In genomic region chr2:34912613-34913012, GRCm38 (mm10) we compare ENCODE assay signal across 10 mouse cellular contexts. TPM values are rescaled to one million over a fixed set of nuclear protein-coding genes. Genes with fewer than 3 reads are reported as not detected.
A peak's percentile ranks its signal among the peaks of the same experiment; 100 is the strongest.
DNase-seq lines count a peak whose midpoint lies in the region; ATAC-seq lines count a peak whose summit lies in the region.
"Had no signal": no experiment of that assay in that cellular context is flagged by ENCODE, and none has a peak within 500 bp of the region (broad histone marks: within the 10 kb centered on the region; RNA-seq: fewer than 3 reads in every experiment).

No protein-coding gene starts in this region.

- WGBS in heart, embryonic 16.5 days, result 54% methylated on average over 7 of the region's 7 CpGs
- WGBS in embryonic facial prominence, embryonic 14.5 days, result 38% methylated on average over 7 of the region's 7 CpGs
- 28% methylated on average over 7 of the region's 7 CpGs for WGBS in limb, embryonic 11.5 days
- 42% methylated on average over 7 of the region's 7 CpGs for WGBS in stomach, embryonic 14.5 days

- peaks cover 19% of the 10 kb centered on the region; the same call in 1 of the 2 replicates for H3K4me1 ChIP-seq in heart, embryonic 16.5 days (ENCODE audit: control insufficient read depth, insufficient read depth, low read length)
- peaks cover 11% of the 10 kb centered on the region; the same call in 1 of the 2 replicates for H3K4me1 ChIP-seq in embryonic facial prominence, embryonic 14.5 days (ENCODE audit: control insufficient read depth, insufficient read depth, low read length)
- H3K4me1 ChIP-seq in limb, embryonic 11.5 days (ENCODE audit: control insufficient read depth, insufficient read depth, low read length), result peaks cover 6% of the 10 kb centered on the region
- H3K4me1 ChIP-seq in stomach, embryonic 14.5 days (ENCODE audit: control insufficient read depth, insufficient read depth, low read length), result no peaks in the 10 kb centered on the region; the same call in 1 of the 2 replicates

- ATAC-seq in heart, embryonic 16.5 days (replicated peaks; ENCODE audit: extremely low read depth, insufficient read depth, low FRiP score), result 0 out of 2 replicates have a peak, but pooled peaks have one; percentile 2
- ATAC-seq in embryonic facial prominence, embryonic 14.5 days (ENCODE audit: low read depth), result no peak
- no peak for ATAC-seq in limb, embryonic 11.5 days (ENCODE audit: insufficient number of reproducible peaks, low FRiP score, low TSS enrichment, low read depth)
- ATAC-seq in stomach, embryonic 14.5 days (ENCODE audit: insufficient number of reproducible peaks, insufficient read depth, low FRiP score, low read depth), result no peak
- ATAC-seq: Patski had no signal

- intact Hi-C loops in heart, postnatal 36 days (cut with DNase I), result loop anchor here (2.0 kb wide), 1 partner anchor 58 kb away; no protein-coding TSS in a partner anchor

- peak overlapping the region; percentile 74 for H3K4me3 ChIP-seq in heart, embryonic 16.5 days (ENCODE audit: low read length)
- peak overlapping the region; percentile 68 for H3K4me3 ChIP-seq in embryonic facial prominence, embryonic 14.5 days (ENCODE audit: low read depth, low read length)
- H3K4me3 ChIP-seq in limb, embryonic 11.5 days (ENCODE audit: low read depth, low read length), result no peak overlapping the region
- peak overlapping the region; percentile 60 for H3K4me3 ChIP-seq in stomach, embryonic 14.5 days (ENCODE audit: low read depth, low read length)

- no peak for DNase-seq in heart, postnatal 36 days
- DNase-seq in embryonic facial prominence, embryonic 14.5 days (ENCODE audit: low spot score), result no peak
- DNase-seq in limb, embryonic 11.5 days (ENCODE audit: low spot score), result no peak
- DNase-seq in retina, embryonic 14.5 days (ENCODE audit: low spot score), result no peak
- DNase-seq in ovary, postnatal 14 days (ENCODE audit: low spot score), result no peak
- no peak for DNase-seq in frontal cortex, postnatal 14 days (ENCODE audit: low spot score in 2 of 2)

- H3K9me3 ChIP-seq in heart, embryonic 16.5 days (replicated peaks; ENCODE audit: control insufficient read depth, low read length), result no peaks in the 10 kb centered on the region
- H3K9me3 ChIP-seq in embryonic facial prominence, embryonic 14.5 days (ENCODE audit: control insufficient read depth, low read length), result no peaks in the 10 kb centered on the region
- H3K9me3 ChIP-seq in limb, embryonic 11.5 days (ENCODE audit: control insufficient read depth, low read length), result no peaks in the 10 kb centered on the region
- no peaks in the 10 kb centered on the region for H3K9me3 ChIP-seq in stomach, embryonic 14.5 days (ENCODE audit: control insufficient read depth, low read depth, low read length)

- 0 out of 2 replicates have a peak, but pooled peaks cover 2% of the 10 kb centered on the region for H3K36me3 ChIP-seq in heart, embryonic 16.5 days (ENCODE audit: control insufficient read depth, insufficient read depth)
- H3K36me3 ChIP-seq in embryonic facial prominence, embryonic 14.5 days (ENCODE audit: control insufficient read depth, insufficient read depth, low read length), result no peaks in the 10 kb centered on the region
- no peaks in the 10 kb centered on the region for H3K36me3 ChIP-seq in limb, embryonic 11.5 days (ENCODE audit: control insufficient read depth, insufficient read depth, low read length)
- H3K36me3 ChIP-seq in stomach, embryonic 14.5 days (ENCODE audit: control insufficient read depth, insufficient read depth, low read length), result no peaks in the 10 kb centered on the region

- no peak overlapping the region for H3K27ac ChIP-seq in heart, embryonic 16.5 days (ENCODE audit: low read length)
- no peak overlapping the region for H3K27ac ChIP-seq in embryonic facial prominence, embryonic 14.5 days (replicated peaks; ENCODE audit: low read depth, low read length)
- H3K27ac ChIP-seq in limb, embryonic 11.5 days (replicated peaks; ENCODE audit: low read depth, low read length), result no peak overlapping the region
- no peak overlapping the region for H3K27ac ChIP-seq in stomach, embryonic 14.5 days (ENCODE audit: low read length)

- H3K27me3 ChIP-seq in heart, embryonic 16.5 days (ENCODE audit: control insufficient read depth, insufficient read depth, low read length), result peaks cover 3% of the 10 kb centered on the region
- H3K27me3 ChIP-seq in embryonic facial prominence, embryonic 14.5 days (replicated peaks; ENCODE audit: control insufficient read depth, insufficient read depth, low read length), result peaks cover 15% of the 10 kb centered on the region; the same call in 1 of the 2 replicates
- peaks cover 48% of the 10 kb centered on the region for H3K27me3 ChIP-seq in limb, embryonic 11.5 days (ENCODE audit: control insufficient read depth, insufficient read depth, low read length)
- no peaks in the 10 kb centered on the region for H3K27me3 ChIP-seq in stomach, embryonic 14.5 days (ENCODE audit: control insufficient read depth, insufficient read depth, low read length)

- peak overlapping the region; percentile 97 for H3K4me2 ChIP-seq in heart, embryonic 16.5 days (ENCODE audit: low read depth, low read length)
- peak overlapping the region; percentile 96 for H3K4me2 ChIP-seq in embryonic facial prominence, embryonic 14.5 days (ENCODE audit: low read depth, low read length)
- peak overlapping the region; percentile 89 for H3K4me2 ChIP-seq in limb, embryonic 11.5 days (ENCODE audit: low read depth, severe bottlenecking)
- H3K4me2 ChIP-seq in stomach, embryonic 14.5 days (replicated peaks; ENCODE audit: low read depth, low read length), result peak overlapping the region; percentile 91

- H3K9ac ChIP-seq in heart, embryonic 16.5 days (ENCODE audit: low read length), result peak overlapping the region; percentile 81
- H3K9ac ChIP-seq in embryonic facial prominence, embryonic 14.5 days (ENCODE audit: low read depth, low read length), result peak overlapping the region; percentile 71; the same call in 1 of the 2 replicates
- no peak overlapping the region for H3K9ac ChIP-seq in limb, embryonic 11.5 days (ENCODE audit: low read length)
- H3K9ac ChIP-seq in stomach, embryonic 14.5 days (replicated peaks; ENCODE audit: low read depth, low read length), result no peak overlapping the region

RNA-seq across cellular contexts. Expression of gene Phf19, which starts 1.2 kb away (rescaled TPM):
- polyA plus RNA-seq in heart, embryonic 16.5 days (2015; fragmentation: Nextera tagmentation; extraction: Ambion mirVana), result 2.1 and 2.6 TPM in 2 replicates
- total RNA-seq in heart, postnatal 36 days (2021), result under 1 TPM; 0.78 to 0.98 TPM
- polyA plus RNA-seq in embryonic facial prominence, embryonic 14.5 days (2014; fragmentation: Nextera tagmentation; extraction: Ambion mirVana), result 10.8 and 12.2 TPM in 2 replicates
- polyA plus RNA-seq in limb, embryonic 11.5 days (2014; fragmentation: Nextera tagmentation; extraction: Ambion mirVana), result 0.28 and 0.32 TPM in 2 replicates
- polyA plus RNA-seq in stomach, embryonic 14.5 days (2014; fragmentation: Nextera tagmentation; extraction: Ambion mirVana), result 8.2 and 11.9 TPM in 2 replicates

RNA-seq across cellular contexts. Expression of gene Psmd5, which starts 37.8 kb away (rescaled TPM):
- 54.0 and 57.4 TPM in 2 replicates for polyA plus RNA-seq in heart, embryonic 16.5 days (2015; fragmentation: Nextera tagmentation; extraction: Ambion mirVana)
- total RNA-seq in heart, postnatal 36 days (2021), result 10 to 100 TPM; 13.0 to 14.3 TPM
- polyA plus RNA-seq in embryonic facial prominence, embryonic 14.5 days (2014; fragmentation: Nextera tagmentation; extraction: Ambion mirVana), result 92.3 and 102 TPM in 2 replicates
- 112 and 128 TPM in 2 replicates for polyA plus RNA-seq in limb, embryonic 11.5 days (2014; fragmentation: Nextera tagmentation; extraction: Ambion mirVana)
- 95.0 and 99.2 TPM in 2 replicates for polyA plus RNA-seq in stomach, embryonic 14.5 days (2014; fragmentation: Nextera tagmentation; extraction: Ambion mirVana)

RNA-seq across cellular contexts. Expression of gene Cutal, which starts 38.4 kb away (rescaled TPM):
- polyA plus RNA-seq in heart, embryonic 16.5 days (2015; fragmentation: Nextera tagmentation; extraction: Ambion mirVana), result 0.20 and 0.32 TPM in 2 replicates
- under 1 TPM; 0.69 to 0.76 TPM for total RNA-seq in heart, postnatal 36 days (2021)
- polyA plus RNA-seq in embryonic facial prominence, embryonic 14.5 days (2014; fragmentation: Nextera tagmentation; extraction: Ambion mirVana), result 0.09 TPM in 1 of 2 replicates, not detected in the other
- polyA plus RNA-seq in limb, embryonic 11.5 days (2014; fragmentation: Nextera tagmentation; extraction: Ambion mirVana), result not detected in 2 replicates
- 0.56 and 0.59 TPM in 2 replicates for polyA plus RNA-seq in stomach, embryonic 14.5 days (2014; fragmentation: Nextera tagmentation; extraction: Ambion mirVana)
- total RNA-seq: common myeloid progenitor, adult 5-6 weeks had no signal

RNA-seq across cellular contexts. Expression of gene Traf1, which starts 49.0 kb away (rescaled TPM):
- polyA plus RNA-seq in heart, embryonic 16.5 days (2015; fragmentation: Nextera tagmentation; extraction: Ambion mirVana), result 2.7 and 3.3 TPM in 2 replicates
- 1 to 10 TPM in 1 of 2 experiments, under 1 TPM in 1; 1.00 to 1.8 TPM for total RNA-seq in heart, postnatal 36 days (2021)
- 3.9 and 5.7 TPM in 2 replicates for polyA plus RNA-seq in embryonic facial prominence, embryonic 14.5 days (2014; fragmentation: Nextera tagmentation; extraction: Ambion mirVana)
- polyA plus RNA-seq in limb, embryonic 11.5 days (2014; fragmentation: Nextera tagmentation; extraction: Ambion mirVana), result 0.15 and 0.24 TPM in 2 replicates
- 3.7 and 4.3 TPM in 2 replicates for polyA plus RNA-seq in stomach, embryonic 14.5 days (2014; fragmentation: Nextera tagmentation; extraction: Ambion mirVana)

Comparison
In these comparisons a context has a peak if more than half of its experiments do, and no peak if none do; other contexts are left out.
1. H3K9ac ChIP-seq: peak in heart, embryonic 16.5 days (single experiment) and embryonic facial prominence, embryonic 14.5 days (single experiment); none in limb, embryonic 11.5 days (single experiment) and stomach, embryonic 14.5 days (single experiment).
2. Peak in every context shown above with its lines, with median percentiles within 50 percentile points of each other: H3K4me2 ChIP-seq.